Mouse (Mus musculus) kidney, adult 2 months (tissue): ENCODE data around the gene Btg2.

Source experiments
- CTCF ChIP-seq: fragments of 200-500 bp; conservative IDR thresholded peaks from 2 replicates; pipeline ENCODE4 v1.5.1; 2011; ENCODE audit warnings: low read depth, mild to moderate bottlenecking, control low read depth, low read length, moderate library complexity, mixed read lengths; ENCODE audit not compliant: insufficient read depth, insufficient read length
- POLR2A ChIP-seq: fragments of 200-500 bp; IDR thresholded peaks from one replicate; pipeline ENCODE4 v1.6.1; 2011; ENCODE audit warnings: low read depth, low read length, control low read depth

DNA sequence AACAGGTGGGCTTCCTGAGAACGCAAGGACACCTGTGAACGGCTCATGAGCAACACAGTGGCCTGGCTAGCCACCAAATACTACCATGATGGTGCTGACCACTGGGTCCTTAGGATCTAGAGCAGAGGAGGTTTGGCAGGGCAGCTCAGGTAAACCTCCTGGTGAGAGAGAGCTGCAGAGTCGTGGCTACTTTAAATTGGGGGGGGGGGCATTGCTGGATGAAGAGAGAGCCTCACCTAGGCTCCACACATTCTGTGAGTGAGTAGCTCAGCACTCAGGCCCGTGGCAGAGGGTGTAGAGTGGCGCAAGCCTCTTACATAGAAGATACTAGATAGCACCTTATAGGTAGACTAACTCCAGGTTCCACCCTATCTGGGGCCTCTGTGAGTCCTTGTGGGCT, 21.5 kb upstream of the Btg2 start:
- TF ChIP-seq POLR2A (no peak), CTCF (no peak)
